Mouse (Mus musculus): Measurements from ENCODE around the gene Kirrel.
"Not testable (repeated sequence)": the region's sequence is repeated elsewhere in the genome, so short reads cannot be mapped to it uniquely, and the experiment has no call there.

Kirrel gene

GRCm38 (mm10) chr3:87136782-87137181, 37.8 kb downstream of the Kirrel start:
- DNase-seq (ENCODE audit: low spot score in 2 of 2), result no peak

DNA sequence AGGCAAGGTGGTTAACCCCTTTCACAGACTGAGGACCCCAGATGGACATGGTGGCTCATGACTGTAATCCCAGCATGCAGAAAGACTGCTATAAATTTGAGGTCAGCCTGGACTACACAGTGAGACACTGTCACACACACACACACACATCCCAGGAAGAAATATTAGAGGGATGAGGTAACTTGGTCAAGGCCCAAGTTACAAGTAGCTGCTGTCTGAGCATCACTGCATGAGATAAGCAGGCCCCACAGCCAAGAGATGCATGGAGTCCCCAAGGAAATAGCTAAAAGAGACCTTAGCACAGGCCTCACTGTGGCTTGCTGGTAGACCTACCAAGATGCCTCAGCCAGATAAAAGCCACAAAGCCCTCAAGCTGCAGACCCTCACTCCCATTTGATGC, 39.6 kb downstream of the Kirrel start:
- peak; percentile 26 to 30 for DNase-seq (ENCODE audit: low spot score in 2 of 2)

DNA sequence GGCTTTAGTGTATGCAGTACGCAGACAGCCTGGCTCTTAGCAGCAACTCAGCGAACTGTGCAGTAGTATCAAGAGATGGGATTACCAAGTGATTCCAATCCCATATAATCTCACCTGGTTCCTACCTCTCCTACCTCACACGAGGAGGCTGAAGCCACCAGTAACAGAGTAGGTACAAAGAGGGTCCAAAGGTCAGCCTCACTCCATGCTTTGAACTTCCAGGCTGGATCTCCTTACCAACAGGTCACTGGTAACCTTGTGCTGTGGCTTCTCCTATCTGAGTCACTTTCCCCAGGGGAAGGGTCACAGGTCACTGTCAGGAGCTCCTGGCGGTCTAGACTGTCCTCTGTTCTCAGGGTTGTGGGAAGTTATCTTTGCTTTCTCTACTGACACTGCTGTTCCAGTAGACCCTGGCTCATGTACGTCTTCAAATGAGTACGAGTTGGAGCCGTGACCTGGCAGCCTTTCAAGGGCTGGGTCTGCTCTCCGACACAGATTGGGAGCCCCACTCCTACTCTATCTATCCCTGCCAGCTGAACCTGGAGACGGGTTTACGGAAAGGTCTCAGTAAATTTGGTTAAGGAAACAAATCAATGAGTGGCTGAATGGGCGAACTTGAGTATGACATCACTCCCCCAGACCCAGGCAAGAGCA, 42.7 kb downstream of the Kirrel start:
- DNase-seq (ENCODE audit: low spot score in 2 of 2), result no peak

DNA sequence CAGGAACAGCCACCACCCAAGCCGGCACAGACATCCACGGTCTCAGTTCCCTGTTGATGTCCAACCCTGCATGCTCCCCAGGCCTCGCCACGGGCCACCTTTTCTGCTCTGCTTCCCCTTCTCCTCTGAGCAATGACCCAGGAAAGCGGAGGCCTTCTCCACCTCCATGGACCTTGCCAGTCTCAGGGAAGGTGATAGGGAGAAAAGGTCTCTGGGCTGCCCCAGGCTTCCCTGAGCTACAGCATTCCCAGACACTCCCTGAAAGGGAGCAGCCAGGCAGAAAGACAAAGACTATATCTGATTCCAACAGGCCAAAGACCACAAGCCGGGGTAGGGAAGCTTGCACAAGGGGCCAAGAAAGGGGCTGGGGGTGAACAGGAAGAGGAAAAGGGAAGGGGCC, 43.6 kb downstream of the Kirrel start:
- DNase-seq (ENCODE audit: low spot score in 2 of 2), result no peak

DNA sequence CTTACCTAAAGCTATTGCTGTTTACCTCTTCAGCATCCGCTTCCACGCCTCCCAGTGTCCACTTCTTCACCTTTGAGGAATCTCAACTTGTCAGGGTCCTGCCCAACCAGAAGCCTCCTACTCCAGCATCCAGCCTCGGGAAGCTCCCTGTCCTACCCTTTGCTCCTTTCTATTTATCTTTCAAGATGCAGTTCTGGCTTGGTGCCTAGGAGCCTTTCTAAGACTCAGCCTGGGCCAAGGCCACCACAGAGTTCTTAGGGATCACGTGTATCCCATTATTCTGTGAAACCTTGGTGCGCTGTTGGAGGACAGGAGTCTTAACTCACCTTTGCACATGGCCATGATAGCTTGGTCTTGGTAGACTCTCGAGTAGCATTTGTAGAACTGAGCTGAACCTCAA, 50.8 kb downstream of the Kirrel start:
- no peak for DNase-seq (ENCODE audit: low spot score in 2 of 2)

DNA sequence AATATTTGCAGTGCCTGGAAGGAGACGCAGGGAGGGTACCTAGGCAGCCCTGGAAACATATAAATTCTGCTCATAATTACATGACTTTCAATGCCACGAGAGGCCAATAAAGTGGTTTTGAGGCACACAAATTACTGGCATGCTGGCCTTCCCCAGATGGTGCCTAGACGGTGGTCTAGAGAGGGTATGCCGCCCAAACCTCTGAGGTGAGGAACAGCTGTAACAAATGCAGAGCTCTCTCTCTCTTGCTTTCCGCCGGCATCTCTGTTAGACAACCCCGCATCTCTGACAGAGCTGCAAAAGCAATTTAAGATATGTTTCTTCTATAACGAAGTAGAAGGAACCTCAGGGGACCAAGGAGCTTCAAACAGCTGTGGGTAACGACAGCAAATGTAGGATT, 56.3 kb downstream of the Kirrel start:
- no peak for DNase-seq (ENCODE audit: low spot score in 2 of 2)

GRCm38 (mm10) chr3:87117632-87118031, 56.9 kb downstream of the Kirrel start:
- no peak for DNase-seq (ENCODE audit: low spot score in 2 of 2)

- DNase-seq (ENCODE audit: low spot score in 2 of 2), result peak in 1 of 2 experiments; percentile 26
These were observed 58.6 kb downstream of the Kirrel start for GRCm38 (mm10) chr3:87115726-87116540.

DNA sequence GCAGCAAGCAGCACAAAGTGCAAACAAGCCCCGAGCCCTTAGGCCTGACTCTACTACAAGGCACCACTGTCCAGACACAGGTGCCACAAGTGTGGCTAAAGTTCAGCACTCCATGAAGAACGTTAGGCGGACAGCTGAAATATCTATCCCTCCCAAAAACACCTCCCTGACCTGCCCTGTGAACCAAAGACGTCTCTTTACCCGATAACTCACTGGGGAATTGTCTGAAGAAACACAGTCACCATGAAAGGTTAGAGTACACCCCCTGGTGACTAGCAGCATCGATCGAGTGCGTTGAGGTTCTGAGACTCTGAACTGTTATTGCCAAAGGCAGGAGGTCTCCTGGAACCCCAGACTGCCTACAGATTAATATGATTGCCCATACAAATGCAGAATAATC, 59.3 kb downstream of the Kirrel start:
- DNase-seq (ENCODE audit: low spot score in 2 of 2), result no peak

- DNase-seq (ENCODE audit: low spot score in 2 of 2), result peak; percentile 73
These were observed 59.7 kb downstream of the Kirrel start for GRCm38 (mm10) chr3:87114801-87115200.

DNA sequence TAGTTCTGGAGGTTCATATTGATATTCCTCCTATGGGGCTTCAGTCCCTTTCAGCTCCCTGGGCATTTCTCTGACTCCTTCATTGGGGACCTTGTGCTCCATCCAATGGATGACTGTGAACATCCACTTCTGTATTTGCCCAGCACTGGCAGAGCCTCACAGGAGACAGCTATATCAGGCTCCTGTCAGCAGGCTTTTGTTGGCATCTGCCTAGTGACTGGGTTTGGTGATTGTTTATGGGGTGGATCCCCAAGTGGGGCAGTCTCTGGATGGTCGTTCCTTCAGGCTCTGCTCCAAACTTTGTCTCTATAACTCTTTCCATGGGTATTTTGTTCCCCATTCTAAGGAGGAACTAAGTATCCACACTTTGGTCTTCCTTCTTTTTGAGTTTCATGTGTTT, 60.7 kb downstream of the Kirrel start:
- DNase-seq (ENCODE audit: low spot score in 2 of 2), result not testable (repeated sequence)

DNA sequence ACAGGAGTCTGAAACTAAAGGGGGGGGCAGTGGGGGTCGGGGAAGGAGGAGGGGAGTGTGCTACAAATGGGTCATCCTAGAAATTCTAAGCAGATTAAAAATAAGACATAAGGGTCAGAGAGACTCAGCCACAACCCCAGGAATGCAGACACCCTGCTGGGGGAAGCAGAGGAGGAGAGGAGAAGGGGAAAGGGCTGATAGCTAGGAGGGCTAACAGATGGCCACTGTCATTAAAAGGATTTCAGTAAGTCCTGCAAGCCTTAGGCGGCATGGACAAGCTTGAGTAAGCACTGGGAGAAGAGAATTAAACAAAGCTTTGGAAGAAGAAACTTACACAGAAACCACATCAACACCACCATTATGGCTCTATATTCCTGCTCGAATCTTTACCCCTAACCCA, 62.3 kb downstream of the Kirrel start:
- DNase-seq (ENCODE audit: low spot score in 2 of 2), result no peak

DNA sequence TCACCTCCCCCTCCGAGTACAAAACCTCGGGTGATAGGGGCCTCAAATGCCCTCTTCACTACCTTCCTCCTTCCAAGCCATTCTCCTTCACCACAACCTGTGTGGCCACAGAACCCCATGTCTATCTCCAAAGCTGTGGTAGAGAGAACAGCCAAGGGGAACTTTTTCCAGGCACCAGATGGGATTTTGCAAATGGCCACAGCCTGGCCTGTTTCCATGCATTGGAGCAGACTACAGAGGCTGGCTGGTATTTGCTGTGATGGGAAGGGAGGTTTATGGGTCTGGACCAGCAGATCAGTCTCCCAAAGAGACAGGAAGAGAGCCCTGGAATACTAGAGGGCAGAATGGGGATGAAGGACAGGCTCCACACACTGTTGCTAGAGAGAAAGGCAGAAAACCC, 69.7 kb downstream of the Kirrel start:
- DNase-seq (ENCODE audit: low spot score in 2 of 2), result no peak

DNA sequence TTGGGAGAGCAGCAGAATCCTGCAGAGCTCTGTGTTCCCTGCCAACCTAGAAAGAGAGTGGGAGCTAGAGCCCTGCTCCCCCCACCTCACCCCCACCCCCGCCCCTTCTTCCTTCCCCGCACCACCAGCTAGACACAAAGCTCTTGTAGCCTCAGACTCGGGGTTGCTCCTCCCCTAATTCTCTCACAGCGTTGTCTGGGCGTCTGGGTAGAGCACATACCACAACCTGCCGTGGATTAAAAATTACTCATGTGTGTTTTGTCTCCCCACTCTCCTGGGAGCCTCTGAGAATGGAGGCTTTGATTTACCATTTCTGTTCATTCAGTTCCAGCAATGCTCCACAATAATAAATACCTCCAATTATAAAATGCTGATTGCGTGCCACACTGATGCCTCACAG, 72.2 kb downstream of the Kirrel start:
- no peak for DNase-seq (ENCODE audit: low spot score in 2 of 2)

GRCm38 (mm10) chr3:87100911-87101310, 73.6 kb downstream of the Kirrel start:
- DNase-seq (ENCODE audit: low spot score in 2 of 2), result no peak

DNA sequence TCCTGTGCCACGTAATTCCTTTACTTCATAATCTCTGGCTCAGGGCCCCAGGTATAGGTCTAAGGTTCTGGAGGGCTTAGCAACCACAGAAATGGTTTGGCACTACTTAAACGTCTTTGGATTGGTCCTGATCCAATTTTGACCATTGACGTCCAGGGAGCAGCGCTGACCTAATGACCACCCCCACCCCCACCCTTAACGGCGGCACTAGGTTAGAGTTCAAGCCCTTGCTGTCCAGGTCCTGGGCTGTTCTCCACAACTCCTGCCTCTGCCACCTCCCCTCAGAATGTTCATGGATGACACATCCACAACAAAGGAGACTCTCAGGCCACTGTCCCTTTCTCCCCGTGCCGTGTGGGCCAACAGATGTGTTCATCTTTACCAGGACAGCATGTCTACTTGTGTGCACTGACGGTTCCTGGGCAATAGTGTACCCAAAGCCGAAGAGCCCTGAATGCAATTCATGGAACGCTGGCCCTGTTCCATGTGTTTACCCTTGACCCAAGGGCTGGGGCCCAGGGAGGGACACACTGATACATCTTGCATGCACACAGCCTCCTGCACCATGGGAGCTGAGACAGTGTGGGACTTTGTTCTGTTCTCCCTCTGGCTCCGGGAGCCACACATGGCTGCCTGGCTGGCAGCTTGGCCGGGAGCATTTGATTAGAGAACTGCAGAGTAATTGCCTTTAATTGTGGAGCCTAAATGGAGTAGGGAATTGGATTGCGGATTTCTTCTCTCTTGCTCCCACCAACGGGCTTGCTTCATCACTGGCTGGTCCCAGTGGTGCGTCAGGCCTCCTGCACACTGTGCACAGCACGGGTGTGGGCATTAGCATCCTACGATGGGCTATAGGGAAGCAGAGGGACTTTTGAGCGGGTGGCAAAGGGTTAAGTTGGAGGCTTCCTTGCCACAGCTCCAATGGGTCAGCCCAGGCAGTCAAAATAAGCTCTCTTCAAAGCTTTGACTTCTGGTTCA, 76.3 kb downstream of the Kirrel start:
- DNase-seq (ENCODE audit: low spot score in 2 of 2), result no peak

GRCm38 (mm10) chr3:87097205-87097604, 77.3 kb downstream of the Kirrel start:
- no peak for DNase-seq (ENCODE audit: low spot score in 2 of 2)

- DNase-seq (ENCODE audit: low spot score in 2 of 2), result no peak
These were observed 80.8 kb downstream of the Kirrel start for GRCm38 (mm10) chr3:87093718-87094117.

DNA sequence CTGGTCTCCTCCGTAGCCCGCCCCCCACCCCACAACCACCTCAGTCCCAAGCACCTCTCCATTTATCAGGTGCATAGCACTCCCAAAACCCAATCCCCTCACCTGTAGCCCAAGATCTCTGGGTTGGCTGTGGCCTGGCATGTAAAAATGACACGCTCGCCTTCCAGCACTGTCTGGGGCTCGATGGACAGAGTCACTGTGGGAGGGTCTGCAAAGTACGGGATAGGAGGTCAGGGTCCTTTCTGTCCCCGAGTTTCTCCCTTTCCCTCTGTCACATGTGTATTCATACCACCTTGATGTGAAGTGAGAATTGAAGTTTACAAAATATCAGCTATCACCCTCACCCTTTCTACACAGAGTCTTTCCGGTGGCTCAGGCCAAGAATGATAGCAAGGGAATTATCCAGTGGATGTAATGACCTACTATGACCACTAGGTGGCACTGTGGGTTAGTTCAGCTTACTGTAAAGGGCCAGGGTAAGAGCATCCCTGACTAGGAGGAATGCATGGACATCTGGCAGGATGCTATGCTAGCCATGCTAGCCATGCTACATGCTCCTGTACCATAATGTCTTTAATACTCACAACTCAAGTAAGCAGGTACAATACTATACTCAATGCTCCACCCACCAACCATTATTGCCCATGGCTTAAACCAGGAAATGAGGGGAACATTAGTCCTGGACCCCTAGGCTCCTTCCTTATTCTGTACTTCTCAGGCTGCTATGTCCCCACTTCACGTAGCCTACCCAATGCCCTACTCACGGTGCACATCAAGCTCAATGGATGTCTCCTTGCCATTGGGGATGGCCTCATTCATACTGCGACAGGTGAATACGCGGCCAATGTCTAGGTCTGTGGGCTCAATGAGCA, 84.6 kb downstream of the Kirrel start:
- peak; percentile 55 to 76 for DNase-seq (ENCODE audit: low spot score in 2 of 2)

DNA sequence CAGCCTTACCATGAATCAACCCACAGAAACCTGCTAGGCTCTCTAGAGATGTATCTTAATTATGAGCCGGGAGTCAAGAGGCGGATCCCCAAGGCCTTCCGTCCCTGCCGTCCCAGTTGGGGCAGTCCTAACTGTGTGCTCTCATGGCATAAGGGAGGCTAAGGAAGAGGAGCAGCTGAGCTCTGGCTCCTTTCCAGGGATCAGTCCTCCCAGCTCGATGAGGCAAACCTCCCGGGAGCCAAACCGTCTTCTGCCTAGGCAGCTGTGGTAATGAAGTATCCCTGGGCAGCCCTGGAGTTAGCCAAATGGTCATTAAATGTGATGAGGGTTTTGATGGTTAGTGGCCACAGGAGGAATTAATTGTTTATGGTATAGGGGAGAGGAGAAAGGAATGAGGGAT, 87.4 kb downstream of the Kirrel start:
- DNase-seq (ENCODE audit: low spot score in 2 of 2), result peak; percentile 35 to 38

DNA sequence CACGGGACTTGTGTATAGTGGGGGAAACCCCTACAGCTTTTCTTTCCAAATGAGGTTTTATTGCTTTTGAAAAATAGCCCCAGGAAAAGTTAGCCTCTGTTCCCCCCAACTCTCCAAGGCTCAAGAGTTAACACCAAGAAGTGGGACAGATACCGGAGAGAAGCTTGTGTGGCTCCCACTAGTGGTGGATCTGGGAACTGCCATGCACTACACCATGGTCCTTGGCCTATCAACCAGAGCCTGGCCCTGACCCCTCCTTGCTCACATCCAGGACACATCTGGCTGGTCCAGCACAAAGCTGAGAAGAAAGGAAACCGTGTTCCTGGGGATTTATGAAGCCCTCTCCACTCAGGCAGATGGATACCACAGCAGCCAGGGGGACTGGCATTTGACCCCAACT, 92.3 kb downstream of the Kirrel start:
- peak; percentile 28 to 43 for DNase-seq (ENCODE audit: low spot score in 2 of 2)

Measured in heart, adult 9 months (tissue).